Mouse (Mus musculus) MEL (cell line): ENCODE data around the gene Fam111a. TPM values are rescaled to one million over a fixed set of nuclear protein-coding genes. Genes with fewer than 3 reads are reported as not detected.

Experiments used
- DNase-seq: peaks from one replicate; pipeline ENCODE4 v3.0.0; 2011; ENCODE audit warnings: low read depth, low spot score
- H3K27ac ChIP-seq: 2 replicates; pipeline ENCODE4 v1.5.1; 2012; ENCODE audit warnings: low read depth, mild to moderate bottlenecking, control low read depth, low read length, moderate library complexity; ENCODE audit not compliant: control insufficient read depth
- H3K27me3 ChIP-seq, 2 experiments: fragments of 150-350 bp in 1 of 2; sonication (generic) in 1 of 2; 2 replicates each; pipeline ENCODE4 v1.6.1; 2012; ENCODE audit warnings: low read length in 2 of 2, mild to moderate bottlenecking in 2 of 2, improper control_type of control experiment in 1 of 2, moderate library complexity in 1 of 2; ENCODE audit not compliant: insufficient read depth in 2 of 2, control insufficient read depth in 1 of 2
- H3K36me3 ChIP-seq, 2 experiments: 2 replicates each; pipeline ENCODE4 v1.6.1; 2012 to 2014; ENCODE audit warnings: low read length in 2 of 2, improper control_type of control experiment in 1 of 2, inconsistent platforms in 1 of 2, mild to moderate bottlenecking in 1 of 2; ENCODE audit not compliant: insufficient read depth in 2 of 2, control insufficient read depth in 1 of 2
- H3K4me1 ChIP-seq, 2 experiments: fragments of 150-350 bp in 1 of 2; sonication (generic) in 1 of 2; 2 replicates each; pipeline ENCODE4 v1.6.1; 2012; ENCODE audit warnings: low read length in 2 of 2, improper control_type of control experiment in 1 of 2, mild to moderate bottlenecking in 1 of 2; ENCODE audit not compliant: insufficient read depth in 2 of 2, control insufficient read depth in 1 of 2
- H3K4me3 ChIP-seq, 2 experiments: fragments of 150-350 bp in 1 of 2; sonication (generic) in 1 of 2; 2 replicates each; pipeline ENCODE4 v1.5.1; 2012; ENCODE audit warnings: low read depth in 2 of 2, low read length in 2 of 2, mild to moderate bottlenecking in 2 of 2, moderate library complexity in 2 of 2, control low read depth in 1 of 2, improper control_type of control experiment in 1 of 2; ENCODE audit not compliant: control insufficient read depth in 1 of 2, insufficient read depth in 1 of 2
- H3K79me2 ChIP-seq: 2 replicates; pipeline ENCODE4 v1.6.1; 2012; ENCODE audit warnings: mild to moderate bottlenecking, low read length, moderate library complexity; ENCODE audit not compliant: control insufficient read depth, poor library complexity, insufficient read depth
- H3K9ac ChIP-seq: 2 replicates; pipeline ENCODE4 v1.6.1; 2012; ENCODE audit warnings: low read depth, mild to moderate bottlenecking, control low read depth, low read length, moderate library complexity; ENCODE audit not compliant: control insufficient read depth, poor library complexity, severe bottlenecking
- H3K9me3 ChIP-seq: fragments of 150-350 bp; sonication (generic); replicated peaks from 2 replicates; pipeline ENCODE4 v1.6.1; 2012; ENCODE audit warnings: mild to moderate bottlenecking, low read length, improper control_type of control experiment, moderate library complexity; ENCODE audit not compliant: insufficient read depth
- CTCF ChIP-seq, 3 experiments: IDR thresholded peaks in 2 of 3; conservative IDR thresholded peaks in 1 of 3; 2 replicates each; pipeline ENCODE4 v1.5.1; 2011 to 2012; ENCODE audit warnings: low read length in 3 of 3, low read depth in 2 of 3, mild to moderate bottlenecking in 2 of 3, improper control_type of control experiment in 1 of 3, inconsistent platforms in 1 of 3, mixed read lengths in 1 of 3, moderate library complexity in 1 of 3; ENCODE audit not compliant: control insufficient read depth in 1 of 3, insufficient read depth in 1 of 3, poor library complexity in 1 of 3, severe bottlenecking in 1 of 3
- EP300 ChIP-seq, 2 experiments: IDR thresholded peaks; 2 replicates each; pipeline ENCODE4 v1.6.1; 2011; ENCODE audit warnings: improper control_type of control experiment in 2 of 2, low read length in 2 of 2, low read depth in 1 of 2, mild to moderate bottlenecking in 1 of 2
- MAFK ChIP-seq: IDR thresholded peaks from 2 replicates; pipeline ENCODE4 v1.6.1; 2011; ENCODE audit warnings: low read depth, mild to moderate bottlenecking, low read length, improper control_type of control experiment, borderline replicate concordance
- MAZ ChIP-seq: IDR thresholded peaks from 2 replicates; pipeline ENCODE4 v1.6.1; 2012; ENCODE audit warnings: low read depth, mild to moderate bottlenecking, inconsistent platforms, low read length, improper control_type of control experiment
- MEF2A ChIP-seq: IDR thresholded peaks from 2 replicates; pipeline ENCODE4 v1.6.1; 2014; ENCODE audit warnings: low read depth, mild to moderate bottlenecking, inconsistent platforms, low read length, improper control_type of control experiment; ENCODE audit not compliant: poor library complexity, insufficient replicate concordance, severe bottlenecking; ENCODE audit errors: extremely low read depth
- MXI1 ChIP-seq: IDR thresholded peaks from 2 replicates; pipeline ENCODE4 v1.6.1; 2011; ENCODE audit warnings: mild to moderate bottlenecking, low read depth, low read length, improper control_type of control experiment
- MYB ChIP-seq: IDR thresholded peaks from 2 replicates; pipeline ENCODE4 v1.6.1; 2011; ENCODE audit warnings: mild to moderate bottlenecking, low read depth, low read length, improper control_type of control experiment
- MYC ChIP-seq: IDR thresholded peaks from 2 replicates; pipeline ENCODE4 v1.6.1; 2011; ENCODE audit warnings: low read depth, mild to moderate bottlenecking, low read length, improper control_type of control experiment, moderate library complexity
- POLR2AphosphoS2 ChIP-seq: IDR thresholded peaks from 2 replicates; pipeline ENCODE4 v1.6.1; 2011; ENCODE audit warnings: low read length, improper control_type of control experiment
- POLR2AphosphoS5 ChIP-seq: IDR thresholded peaks from 2 replicates; pipeline ENCODE4 v1.6.1; 2012; ENCODE audit warnings: low read depth, borderline replicate concordance, mild to moderate bottlenecking, inconsistent platforms, low read length, moderate library complexity, mixed read lengths
- RAD21 ChIP-seq: IDR thresholded peaks from 2 replicates; pipeline ENCODE4 v1.6.1; 2011; ENCODE audit warnings: mild to moderate bottlenecking, low read depth, low read length, improper control_type of control experiment
- RCOR1 ChIP-seq: IDR thresholded peaks from 2 replicates; pipeline ENCODE4 v1.6.1; 2012; ENCODE audit warnings: low read depth, mild to moderate bottlenecking, inconsistent platforms, low read length, improper control_type of control experiment
- SIN3A ChIP-seq: IDR thresholded peaks from 2 replicates; pipeline ENCODE4 v1.6.1; 2012; ENCODE audit warnings: low read length, improper control_type of control experiment, inconsistent platforms
- SMC3 ChIP-seq: IDR thresholded peaks from 2 replicates; pipeline ENCODE4 v1.6.1; 2011; ENCODE audit warnings: low read depth, low read length, improper control_type of control experiment
- TAL1 ChIP-seq: IDR thresholded peaks from 2 replicates; pipeline ENCODE4 v1.6.1; 2012; ENCODE audit warnings: mild to moderate bottlenecking, inconsistent platforms, low read length, moderate library complexity, mixed read lengths
- ZC3H11A ChIP-seq: IDR thresholded peaks from 2 replicates; pipeline ENCODE4 v1.6.1; 2012; ENCODE audit warnings: low read depth, mild to moderate bottlenecking, inconsistent platforms, low read length, improper control_type of control experiment
- polyA plus RNA-seq, 2 experiments: library from polyadenylated mRNA; stranded (reverse) in 1 of 2; unstranded in 1 of 2; fragments of >175 nt in 1 of 2; fragments of >200 nt in 1 of 2; gene quantifications; 2 replicates each; pipeline versions ENCODE4 v1.2.1 to v1.2.4; 2012; ENCODE audit warnings: low replicate concordance in 2 of 2, low read depth in 1 of 2; ENCODE audit not compliant: insufficient read length in 2 of 2, insufficient read depth in 1 of 2, missing spikeins in 1 of 2
- total RNA-seq: library from RNA; depleted of rRNA; stranded (reverse); fragments of 300-350 nt; gene quantifications from 2 replicates; pipeline ENCODE4 v1.2.3, GENCODE M21; 2012

Fam111a gene
- total and polyA plus RNA-seq, 3 experiments, result 56.1 to 157 (median 75.9) TPM

DNA sequence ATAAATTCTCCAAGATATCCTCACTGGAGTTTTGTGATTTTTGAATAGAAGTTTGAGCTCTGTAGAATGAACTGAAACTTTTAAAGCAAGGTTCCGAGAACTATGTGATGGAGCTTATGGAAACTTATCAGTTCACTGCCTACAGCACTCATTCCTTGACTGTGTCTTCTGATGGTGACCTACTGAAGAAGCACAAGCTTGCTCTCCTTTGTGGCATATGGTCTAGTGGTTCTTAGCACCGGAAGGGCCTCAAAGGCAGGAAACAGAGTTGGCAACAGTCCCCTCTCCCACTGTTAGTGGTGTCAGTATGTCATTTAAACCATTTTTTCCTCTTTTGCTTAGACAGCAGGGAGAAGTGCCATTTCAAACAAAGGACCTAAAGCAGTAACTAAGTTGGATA is 31.1 kb downstream of the Fam111a start:
- DNase-seq, result no peak
- Histone ChIP-seq H3K9me3 (no peaks in the 10 kb centered on the region), H3K4me3 (no peak overlapping the region), H3K36me3 (peaks cover 21 to 42% of the 10 kb centered on the region in 2 experiments), H3K9ac (no peak overlapping the region), H3K27ac (no peak overlapping the region), H3K79me2 (peaks cover 43% of the 10 kb centered on the region), H3K4me1 (peaks cover 11 to 17% of the 10 kb centered on the region in 2 experiments), H3K27me3 (no peaks in the 10 kb centered on the region)
- TF ChIP-seq EP300 (IDR thresholded peaks at IDR 0.05; ENCODE audit: low read depth in 1 of 2, low read length in 2 of 2) (no peak), MEF2A (no peak), RCOR1 (no peak), POLR2AphosphoS2 (no peak), TAL1 (no peak), RAD21 (no peak), SIN3A (no peak), MYB (no peak), POLR2AphosphoS5 (no peak), MXI1 (no peak)

DNA sequence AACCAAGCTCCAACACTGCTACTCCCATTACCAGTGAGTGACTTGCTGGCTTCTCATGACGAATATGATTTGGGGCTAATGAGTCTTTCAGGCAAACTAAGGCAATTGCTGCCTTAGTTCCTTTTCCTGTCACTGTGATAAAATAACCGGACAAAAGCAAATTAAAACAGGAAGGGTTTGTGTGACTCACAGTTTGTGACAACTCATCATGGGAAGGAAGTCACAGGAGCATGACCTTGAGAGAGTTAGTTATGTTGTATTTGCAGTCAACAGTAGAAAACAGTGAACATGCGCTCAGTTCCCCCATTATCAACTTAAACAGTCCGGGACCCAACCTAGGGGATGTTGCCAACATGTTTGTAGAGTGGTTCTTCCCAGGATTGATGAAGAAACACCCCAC is 39.8 kb downstream of the Fam111a start:
- H3K9me3 ChIP-seq, result no peaks in the 10 kb centered on the region
- no peak overlapping the region for H3K4me3 ChIP-seq
- H3K79me2 ChIP-seq, result peaks cover 8% of the 10 kb centered on the region
- no peak overlapping the region for H3K9ac ChIP-seq
- H3K4me1 ChIP-seq, result peaks cover 10 to 11% of the 10 kb centered on the region in 2 experiments
- no peaks in the 10 kb centered on the region for H3K27me3 ChIP-seq
- peak overlapping the region; percentile 45; the same call in 1 of the 2 replicates for H3K27ac ChIP-seq
- peaks cover 48% of the 10 kb centered on the region in 2 experiments for H3K36me3 ChIP-seq
- peak; percentile 56 for DNase-seq
- peak; percentile 48; the same call in 1 of the 2 replicates for TF ChIP-seq MYC
- TF ChIP-seq MXI1, result no peak
- no peak for TF ChIP-seq MAFK
- no peak for TF ChIP-seq RCOR1
- TF ChIP-seq POLR2AphosphoS5, result no peak

DNA sequence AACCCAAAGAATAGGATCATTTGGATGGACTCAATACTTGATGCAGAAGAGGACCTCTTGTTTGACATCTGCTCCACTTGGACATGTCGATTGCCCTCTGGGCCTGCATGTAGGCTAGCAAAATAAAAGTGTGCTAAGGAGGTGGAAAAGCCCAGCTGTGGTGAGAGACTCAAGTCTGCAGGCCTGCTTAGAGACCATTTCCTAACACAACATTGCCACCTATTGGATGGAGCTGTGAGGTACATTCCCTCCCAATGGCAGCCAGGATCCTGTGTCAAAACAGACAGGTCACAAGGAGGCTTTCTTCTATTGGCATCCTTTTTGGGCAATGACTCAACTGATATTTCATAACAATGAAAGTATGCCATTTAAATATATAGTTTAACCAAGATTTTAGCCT is 46.4 kb downstream of the Fam111a start:
- no peaks in the 10 kb centered on the region for H3K9me3 ChIP-seq
- TF ChIP-seq CTCF (IDR thresholded peaks at IDR 0.05 in 2 of 3, conservative IDR thresholded peaks at IDR 0.05 in 1 of 3; ENCODE audit: control insufficient read depth in 1 of 3, insufficient read depth in 1 of 3, low read depth in 2 of 3, low read length in 3 of 3, poor library complexity in 1 of 3, severe bottlenecking in 1 of 3) (peak; percentile 55 to 86 (median 74)), ZC3H11A (peak; percentile 73), SIN3A (peak; percentile 37; the same call in 1 of the 2 replicates), MEF2A (no peak), MAZ (no peak), RAD21 (peak; percentile 87), MYC (no peak), SMC3 (peak; percentile 85)
- TF ChIP-seq, all 39 proteins: peak for 5
- Histone ChIP-seq H3K79me2 (no peaks in the 10 kb centered on the region), H3K27ac (no peak overlapping the region), H3K36me3 (peaks cover 8 to 14% of the 10 kb centered on the region in 2 experiments), H3K27me3 (no peaks in the 10 kb centered on the region), H3K4me3 (no peak overlapping the region), H3K4me1 (no peaks in the 10 kb centered on the region), H3K9ac (no peak overlapping the region)
- peak; percentile 80 for DNase-seq
